ENCODE assay signal across 25 mouse cellular contexts in genomic region chr17:17425308-17425813, GRCm38 (mm10). TPM values are rescaled to one million over a fixed set of nuclear protein-coding genes. Genes with fewer than 3 reads are reported as not detected.
DNase-seq lines count a peak whose midpoint lies in the region; ATAC-seq and TF ChIP-seq lines count a peak whose summit lies in the region.
"Had no signal": no experiment of that assay in that cellular context is flagged by ENCODE, and none has a peak within 500 bp of the region (broad histone marks: within the 10 kb centered on the region; RNA-seq: fewer than 3 reads in every experiment).

No protein-coding gene starts in this region.

- intact Hi-C loops in left cerebral cortex, adult 2 months (cut with DNase I): no loop called here

- TF ChIP-seq CTCF in lung, adult 2 months (IDR thresholded peaks at IDR 0.05; ENCODE audit: insufficient read depth, low read length): no peak
- no peak for TF ChIP-seq CTCF in left cerebral cortex, adult 2 months (IDR thresholded peaks at IDR 0.05)

- H3K36me3 ChIP-seq in lung, embryonic 15.5 days: no peaks in the 10 kb centered on the region
- peaks cover 31% of the 10 kb centered on the region for H3K36me3 ChIP-seq in embryonic facial prominence, embryonic 10.5 days (replicated peaks)
- H3K36me3 ChIP-seq in forebrain, embryonic 15.5 days: no peaks in the 10 kb centered on the region
- H3K36me3 ChIP-seq in midbrain, embryonic 14.5 days (ENCODE audit: control insufficient read depth, insufficient read depth, low read length): no peaks in the 10 kb centered on the region
- H3K36me3 ChIP-seq: embryonic facial prominence, embryonic 15.5 days; heart, embryonic 12.5 days; intestine, embryonic 15.5 days had no signal

- no peak overlapping the region for H3K4me2 ChIP-seq in lung, embryonic 15.5 days
- no peak overlapping the region for H3K4me2 ChIP-seq in forebrain, embryonic 15.5 days (replicated peaks)
- H3K4me2 ChIP-seq in midbrain, embryonic 14.5 days (ENCODE audit: low read length): no peak overlapping the region
- H3K4me2 ChIP-seq: embryonic facial prominence, embryonic 15.5 days; heart, embryonic 12.5 days; intestine, embryonic 15.5 days; liver, embryonic 11.5 days had no signal

- H3K27me3 ChIP-seq in lung, embryonic 15.5 days: no peaks in the 10 kb centered on the region
- no peaks in the 10 kb centered on the region for H3K27me3 ChIP-seq in embryonic facial prominence, embryonic 10.5 days (replicated peaks; ENCODE audit: low read depth, poor library complexity, severe bottlenecking)
- H3K27me3 ChIP-seq in forebrain, embryonic 15.5 days: no peaks in the 10 kb centered on the region
- no peaks in the 10 kb centered on the region for H3K27me3 ChIP-seq in midbrain, embryonic 14.5 days (ENCODE audit: control insufficient read depth, insufficient read depth, low read length)
- H3K27me3 ChIP-seq: embryonic facial prominence, embryonic 15.5 days; heart, embryonic 12.5 days; intestine, embryonic 15.5 days had no signal

- H3K4me1 ChIP-seq in lung, embryonic 15.5 days: no peaks in the 10 kb centered on the region
- H3K4me1 ChIP-seq in lung, adult 2 months (ENCODE audit: control insufficient read depth, insufficient read depth, low read length): no peaks in the 10 kb centered on the region
- peaks cover 18% of the 10 kb centered on the region for H3K4me1 ChIP-seq in embryonic facial prominence, embryonic 10.5 days
- 0 out of 2 replicates have a peak, but pooled peaks cover 7% of the 10 kb centered on the region for H3K4me1 ChIP-seq in forebrain, embryonic 15.5 days
- H3K4me1 ChIP-seq in midbrain, embryonic 14.5 days (ENCODE audit: control insufficient read depth, insufficient read depth, low read length): no peaks in the 10 kb centered on the region
- H3K4me1 ChIP-seq: embryonic facial prominence, embryonic 15.5 days; heart, embryonic 12.5 days; intestine, embryonic 15.5 days had no signal

- no peak overlapping the region for H3K4me3 ChIP-seq in lung, embryonic 15.5 days
- no peak overlapping the region for H3K4me3 ChIP-seq in lung, adult 2 months (replicated peaks; ENCODE audit: extremely low read depth, low read depth, low read length)
- no peak overlapping the region for H3K4me3 ChIP-seq in embryonic facial prominence, embryonic 10.5 days
- no peak overlapping the region for H3K4me3 ChIP-seq in forebrain, embryonic 15.5 days
- H3K4me3 ChIP-seq in midbrain, embryonic 14.5 days (replicated peaks; ENCODE audit: low read depth, low read length): no peak overlapping the region
- H3K4me3 ChIP-seq in left cerebral cortex, adult 2 months: no peak overlapping the region
- H3K4me3 ChIP-seq: embryonic facial prominence, embryonic 15.5 days; heart, embryonic 12.5 days; hindbrain, embryonic 10.5 days; intestine, embryonic 15.5 days had no signal

- 56% methylated on average over 4 of the region's 4 CpGs for WGBS in lung, embryonic 15.5 days
- 72% methylated on average over 4 of the region's 4 CpGs for WGBS in lung, adult 2 months
- WGBS in embryonic facial prominence, embryonic 10.5 days: 35% methylated on average over 4 of the region's 4 CpGs
- 9% methylated on average over 4 of the region's 4 CpGs for WGBS in forebrain, embryonic 15.5 days
- 11% methylated on average over 4 of the region's 4 CpGs for WGBS in midbrain, embryonic 14.5 days

- no peak for ATAC-seq in lung, embryonic 15.5 days (ENCODE audit: borderline replicate concordance, extremely low read depth, low FRiP score, low TSS enrichment)
- peak; percentile 53 for ATAC-seq in forebrain, embryonic 15.5 days (replicated peaks)
- ATAC-seq in midbrain, embryonic 14.5 days (ENCODE audit: low FRiP score, low TSS enrichment): peak; percentile 31; the same call in 1 of the 2 replicates
- ATAC-seq: hindbrain, embryonic 16.5 days; intestine, embryonic 15.5 days had no signal

- H3K9ac ChIP-seq in lung, embryonic 15.5 days: no peak overlapping the region
- H3K9ac ChIP-seq in forebrain, embryonic 15.5 days (replicated peaks): no peak overlapping the region
- H3K9ac ChIP-seq in midbrain, embryonic 14.5 days (replicated peaks; ENCODE audit: low read length): no peak overlapping the region
- H3K9ac ChIP-seq: embryonic facial prominence, embryonic 15.5 days; heart, embryonic 12.5 days; intestine, embryonic 15.5 days had no signal

- no peak for DNase-seq in lung, adult 2 months
- no peak for DNase-seq in embryonic facial prominence, embryonic 10.5 days (ENCODE audit: low spot score)
- no peak for DNase-seq in midbrain, embryonic 14.5 days
- DNase-seq in right cerebral cortex, postnatal 14 days: no peak
- no peak for DNase-seq in left cerebral cortex, adult 2 months (ENCODE audit: extremely low spot score in 1 of 2, low spot score in 2 of 2)
- DNase-seq: adrenal gland, postnatal 14 days; B cell, adult 2 months; cerebellum, adult 9-10 months; gastrocnemius, postnatal 10 days; heart, adult 11 months; heart, postnatal 10 days; kidney, adult 8-10 months; right cerebral cortex, adult 18-20 months; thymus, adult 2 months had no signal

- 0 out of 2 replicates have a peak overlapping the region, but pooled peaks have one; percentile 57 for H3K27ac ChIP-seq in lung, embryonic 15.5 days
- peak overlapping the region; percentile 45; the same call in 1 of the 2 replicates for H3K27ac ChIP-seq in embryonic facial prominence, embryonic 10.5 days (replicated peaks)
- H3K27ac ChIP-seq in forebrain, embryonic 15.5 days (replicated peaks): peak overlapping the region; percentile 4; the same call in 1 of the 2 replicates
- H3K27ac ChIP-seq in midbrain, embryonic 14.5 days (replicated peaks; ENCODE audit: low read depth, low read length): no peak overlapping the region
- H3K27ac ChIP-seq in left cerebral cortex, adult 2 months: no peak overlapping the region
- H3K27ac ChIP-seq: embryonic facial prominence, embryonic 15.5 days; intestine, embryonic 15.5 days; macrophage; stomach, postnatal 0 days had no signal

- H3K9me3 ChIP-seq in lung, embryonic 15.5 days: no peaks in the 10 kb centered on the region
- H3K9me3 ChIP-seq in embryonic facial prominence, embryonic 10.5 days: no peaks in the 10 kb centered on the region
- no peaks in the 10 kb centered on the region for H3K9me3 ChIP-seq in forebrain, embryonic 15.5 days
- no peaks in the 10 kb centered on the region for H3K9me3 ChIP-seq in midbrain, embryonic 14.5 days (ENCODE audit: control insufficient read depth, low read length)
- H3K9me3 ChIP-seq: embryonic facial prominence, embryonic 15.5 days; heart, embryonic 12.5 days; hindbrain, embryonic 10.5 days; intestine, embryonic 15.5 days had no signal

- TF ChIP-seq POLR2A in lung, adult 2 months (IDR thresholded peaks at IDR 0.05; ENCODE audit: borderline replicate concordance, extremely low read depth, low read depth, low read length): no peak

RNA-seq across cellular contexts. Expression of gene Lix1, which starts 22.9 kb away (rescaled TPM):
- polyA plus RNA-seq in lung, embryonic 15.5 days (2015; fragmentation: Nextera tagmentation; extraction: Ambion mirVana): 0.52 and 1.1 TPM in 2 replicates
- polyA plus RNA-seq in lung, adult 2 months (2012; rRNA removed): 0.34 and 0.38 TPM in 2 replicates
- polyA plus RNA-seq in embryonic facial prominence, embryonic 10.5 days (2016; fragmentation: Nextera tagmentation; extraction: Ambion mirVana): 74.4 and 83.9 TPM in 2 replicates
- 34.1 and 39.5 TPM in 2 replicates for polyA plus RNA-seq in forebrain, embryonic 15.5 days (2015; fragmentation: Nextera tagmentation; extraction: Ambion mirVana)
- 8.1 and 9.2 TPM in 2 replicates for polyA plus RNA-seq in midbrain, embryonic 14.5 days (2014; fragmentation: Nextera tagmentation; extraction: Ambion mirVana)
- 10 to 100 TPM; 59.6 to 65.0 TPM for total RNA-seq in left cerebral cortex, adult 2 months (2021)
- polyA plus RNA-seq: small intestine, adult 2 months had no signal

RNA-seq across cellular contexts. Expression of gene Riok2, which starts 51.3 kb away (rescaled TPM):
- polyA plus RNA-seq in lung, embryonic 15.5 days (2015; fragmentation: Nextera tagmentation; extraction: Ambion mirVana): 26.1 and 26.3 TPM in 2 replicates
- polyA plus RNA-seq in lung, adult 2 months (2012; rRNA removed): 4.6 and 7.9 TPM in 2 replicates
- 36.0 and 37.3 TPM in 2 replicates for polyA plus RNA-seq in embryonic facial prominence, embryonic 10.5 days (2016; fragmentation: Nextera tagmentation; extraction: Ambion mirVana)
- 27.0 and 29.4 TPM in 2 replicates for polyA plus RNA-seq in forebrain, embryonic 15.5 days (2015; fragmentation: Nextera tagmentation; extraction: Ambion mirVana)
- 24.0 and 26.2 TPM in 2 replicates for polyA plus RNA-seq in midbrain, embryonic 14.5 days (2014; fragmentation: Nextera tagmentation; extraction: Ambion mirVana)
- total RNA-seq in left cerebral cortex, adult 2 months (2021): 10 to 100 TPM; 17.7 to 21.8 TPM

Comparison
In these comparisons a context has a peak if more than half of its experiments do, and no peak if none do; other contexts are left out.
1. H3K27ac ChIP-seq: peak in lung, embryonic 15.5 days (single experiment), embryonic facial prominence, embryonic 10.5 days (single experiment) and forebrain, embryonic 15.5 days (single experiment); none in midbrain, embryonic 14.5 days (single experiment) and left cerebral cortex, adult 2 months (single experiment).